13 mouse cellular contexts compared by ENCODE assay signal in genomic region chr1:64847565-64847964, GRCm38 (mm10).
"Had no signal": no experiment of that assay in that cellular context is flagged by ENCODE, and none has a peak within 500 bp of the region (broad histone marks: within the 10 kb centered on the region; RNA-seq: fewer than 3 reads in every experiment).

No protein-coding gene starts in this region.

- H3K4me3 ChIP-seq: layer of hippocampus, adult 2 months; liver, embryonic 15.5 days; midbrain, embryonic 15.5 days had no signal

- DNase-seq: kidney, postnatal 10 days; kidney, postnatal 4 days; left cerebral cortex, postnatal 4 days; lung, adult 2 months; lung, postnatal 36 days; thymus, postnatal 4 days had no signal

- H3K4me2 ChIP-seq: liver, embryonic 11.5 days; liver, embryonic 15.5 days; midbrain, embryonic 11.5 days; midbrain, embryonic 15.5 days had no signal

- H3K27me3 ChIP-seq: liver, embryonic 15.5 days; midbrain, embryonic 15.5 days had no signal

- H3K36me3 ChIP-seq: liver, embryonic 15.5 days; midbrain, embryonic 15.5 days had no signal

- ATAC-seq: lung, postnatal 0 days; midbrain, embryonic 15.5 days had no signal

- H3K9me3 ChIP-seq: liver, embryonic 15.5 days; midbrain, embryonic 15.5 days had no signal

- H3K9ac ChIP-seq: liver, embryonic 15.5 days; midbrain, embryonic 15.5 days had no signal

- H3K27ac ChIP-seq: layer of hippocampus, adult 2 months; liver, embryonic 15.5 days; midbrain, embryonic 15.5 days; stomach, postnatal 0 days had no signal
